Mouse (Mus musculus): ENCODE measurements around the gene Avp. TPM values are rescaled to one million over a fixed set of nuclear protein-coding genes. Genes with fewer than 3 reads are reported as not detected.

Avp gene
- not detected in 2 replicates for polyA plus RNA-seq (2012; rRNA removed)

DNA sequence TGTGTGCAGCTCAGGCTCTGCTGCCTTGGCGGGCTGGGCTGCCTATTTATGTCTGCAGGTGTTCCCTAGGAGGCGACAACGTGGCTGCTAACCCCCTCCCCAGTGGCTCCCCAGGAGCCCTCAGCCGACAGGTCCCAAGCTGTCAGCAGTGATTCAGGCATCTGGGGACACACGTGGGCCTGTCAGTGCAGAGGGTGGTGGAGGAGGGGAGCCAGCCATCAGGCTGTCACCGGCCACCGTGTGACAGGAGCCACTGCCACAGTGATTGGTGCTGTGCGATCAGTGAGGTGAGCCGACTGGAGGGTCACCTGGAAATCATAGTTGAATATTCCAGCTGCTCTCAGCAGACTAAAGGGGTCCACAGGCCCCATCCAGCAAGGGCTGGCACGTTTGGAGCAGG is at the start of gene Avp:
Gene Avp (minus strand): TSS at position 3 of the 400 bp plus-strand sequence.

DNA sequence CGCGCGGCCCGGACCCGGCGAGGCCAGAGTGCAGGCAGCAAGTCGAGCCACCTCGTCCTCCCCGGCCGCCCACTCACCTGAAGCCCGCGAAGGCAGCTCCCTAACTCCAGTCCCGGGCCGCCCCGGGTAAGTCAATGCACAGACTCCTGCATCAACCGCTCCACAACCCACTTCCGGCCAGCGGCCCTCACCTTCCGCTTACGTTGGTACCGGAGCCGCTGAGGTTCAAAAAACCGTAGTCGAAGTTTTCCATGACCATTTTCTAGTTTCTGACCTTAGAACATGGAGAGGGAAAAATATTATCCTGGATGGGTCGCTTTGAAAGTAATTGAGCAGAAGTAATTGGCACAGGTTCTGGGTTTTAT is 47.5 kb upstream of the Avp start, which contains the start of the genes Fastkd5 and Ubox5:
Gene Fastkd5 (minus strand): TSS at position 189 of the 365 bp plus-strand sequence.
Gene Ubox5 (minus strand): TSS at position 200 of the 365 bp plus-strand sequence.

DNA sequence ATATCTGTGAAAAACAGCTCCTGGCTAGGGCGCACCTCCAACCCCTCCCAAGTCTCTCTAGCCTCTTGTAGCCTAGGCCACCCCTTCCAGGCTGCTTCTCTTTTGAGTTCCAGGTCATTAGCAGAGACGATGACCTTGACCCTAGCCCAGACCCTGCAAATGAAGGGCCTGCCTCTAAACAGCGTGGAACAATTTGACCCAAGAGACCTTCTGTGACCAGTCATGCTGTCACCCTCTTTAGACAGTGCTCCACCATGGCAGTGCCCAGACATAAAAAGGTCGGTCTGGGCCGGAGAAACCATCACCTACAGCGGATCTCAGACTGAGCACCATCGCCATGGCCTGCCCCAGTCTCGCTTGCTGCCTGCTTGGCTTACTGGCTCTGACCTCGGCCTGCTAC is 6.5 kb downstream of the Avp start, which contains the start of gene Oxt:
Gene Oxt (plus strand): TSS at position 301 of the 400 bp plus-strand sequence.

DNA sequence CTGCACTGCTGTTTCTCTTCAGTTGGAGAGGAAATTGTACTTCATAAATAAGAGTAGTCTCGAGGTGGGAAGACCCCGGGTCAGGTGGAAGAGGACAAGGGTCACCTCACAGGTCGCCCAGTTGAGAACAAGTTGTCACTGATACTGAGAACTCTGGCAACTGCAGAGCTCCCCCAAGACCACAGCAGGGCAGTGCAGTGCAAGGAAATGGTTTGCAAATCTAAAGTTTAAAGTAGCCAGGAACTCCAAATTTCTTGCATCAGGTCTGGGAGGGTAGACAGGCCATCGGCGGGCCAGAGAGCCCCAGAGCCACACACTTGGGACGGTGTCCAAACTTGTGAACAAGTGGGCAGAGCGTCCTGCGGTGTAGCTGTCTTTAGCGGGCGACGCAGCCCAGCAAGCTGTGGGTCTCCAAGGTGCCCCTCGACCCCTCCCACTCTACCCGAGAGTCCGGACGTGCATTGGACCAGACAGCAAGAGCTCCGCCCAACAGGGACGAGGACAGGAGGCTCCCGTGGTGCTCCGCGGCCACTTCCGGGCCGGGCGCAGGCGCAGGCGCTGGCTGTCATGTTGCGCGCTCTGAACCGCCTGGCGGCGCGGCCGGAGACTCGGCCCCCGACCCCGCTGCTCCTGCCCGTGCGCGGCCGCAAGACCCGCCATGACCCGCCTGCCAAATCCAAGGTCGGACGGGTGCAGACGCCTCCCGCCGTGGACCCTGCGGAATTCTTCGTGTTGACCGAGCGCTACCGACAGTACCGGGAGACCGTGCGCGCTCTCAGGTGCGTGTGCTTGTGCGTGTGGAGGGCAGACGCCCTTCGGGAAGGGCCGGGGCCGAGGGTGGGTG is 18.9 kb downstream of the Avp start, which contains the start of gene Mrps26:
Gene Mrps26 (plus strand): TSS at position 531 of the 844 bp plus-strand sequence.

Other genes with a start within 250 kb of the Avp start
- 1.2 and 1.6 TPM in 2 replicates for gene Cpxm1, start 185.0 kb downstream of the Avp start, polyA plus RNA-seq (2012; rRNA removed)
- not detected in 2 replicates for gene Gm28372, start 177.3 kb downstream of the Avp start, polyA plus RNA-seq (2012; rRNA removed)
- gene 1700020A23Rik, start 177.3 kb downstream of the Avp start, polyA plus RNA-seq (2012; rRNA removed): not detected in 2 replicates
- not detected in 2 replicates for gene Tmem239, start 176.1 kb downstream of the Avp start, polyA plus RNA-seq (2012; rRNA removed)
- gene Vps16, start 158.2 kb downstream of the Avp start, polyA plus RNA-seq (2012; rRNA removed): 30.3 and 37.0 TPM in 2 replicates
- gene Pced1a, start 157.9 kb downstream of the Avp start, polyA plus RNA-seq (2012; rRNA removed): 8.6 and 9.5 TPM in 2 replicates
- 19.0 and 19.6 TPM in 2 replicates for gene Ptpra, start 132.3 kb downstream of the Avp start, polyA plus RNA-seq (2012; rRNA removed)
- gene Mrps26, start 18.8 kb downstream of the Avp start, polyA plus RNA-seq (2012; rRNA removed): 19.6 and 20.9 TPM in 2 replicates
- not detected in 2 replicates for gene Oxt, start 6.4 kb downstream of the Avp start, polyA plus RNA-seq (2012; rRNA removed)
- gene Fastkd5, start 47.5 kb upstream of the Avp start, polyA plus RNA-seq (2012; rRNA removed): 3.1 and 3.3 TPM in 2 replicates
- 2.2 and 2.4 TPM in 2 replicates for gene Ubox5, start 47.5 kb upstream of the Avp start, polyA plus RNA-seq (2012; rRNA removed)
- 4.8 and 5.6 TPM in 2 replicates for gene Lzts3, start 60.2 kb upstream of the Avp start, polyA plus RNA-seq (2012; rRNA removed)
- gene Ddrgk1, start 82.1 kb upstream of the Avp start, polyA plus RNA-seq (2012; rRNA removed): 41.7 and 44.2 TPM in 2 replicates
- gene Itpa, start 85.1 kb upstream of the Avp start, polyA plus RNA-seq (2012; rRNA removed): 23.8 and 24.5 TPM in 2 replicates
- gene Slc4a11, start 115.0 kb upstream of the Avp start, polyA plus RNA-seq (2012; rRNA removed): 0.10 and 0.15 TPM in 2 replicates

Data from liver, embryonic 18 days (tissue).